Mouse (Mus musculus) thymus, postnatal 25 days (tissue): ENCODE measurements around the gene Swt1.
"Not testable (repeated sequence)": the region's sequence is repeated elsewhere in the genome, so short reads cannot be mapped to it uniquely, and the experiment has no call there.

Experiments used
- DNase-seq: peaks from one replicate; pipeline ENCODE4 v3.0.0; 2022

Swt1 gene

DNA sequence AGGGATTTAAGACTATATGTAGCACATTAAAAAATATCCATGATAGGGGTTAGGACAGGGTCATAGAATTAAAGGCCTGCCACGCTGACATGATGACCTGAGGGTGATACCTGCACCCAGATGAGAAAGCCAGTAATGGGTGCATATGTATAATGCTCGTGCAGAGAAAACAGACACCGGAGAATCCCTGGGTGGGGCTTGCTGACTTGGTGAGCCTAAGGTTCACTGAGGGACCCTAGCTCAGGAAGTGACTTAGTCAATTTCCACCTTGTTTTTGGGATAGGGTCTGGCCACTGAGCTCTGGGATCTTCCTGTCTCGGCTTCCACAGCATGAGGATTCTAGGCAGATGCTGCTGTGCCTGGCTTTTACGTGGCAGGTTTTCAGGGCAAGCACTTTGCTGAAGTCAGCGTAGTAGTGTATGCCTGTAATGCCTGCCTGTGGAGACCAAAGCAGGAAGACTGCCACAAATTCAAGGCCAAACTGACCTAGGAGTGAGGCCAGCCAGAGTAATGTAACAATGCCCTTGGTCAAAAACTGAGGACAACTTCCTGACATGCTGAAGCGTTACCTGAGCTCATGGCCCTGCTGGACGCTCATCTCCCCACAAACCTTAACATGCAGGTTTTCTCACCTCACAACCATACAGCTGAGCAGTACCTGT, 61.2 kb downstream of the Swt1 start:
- no peak for DNase-seq

DNA sequence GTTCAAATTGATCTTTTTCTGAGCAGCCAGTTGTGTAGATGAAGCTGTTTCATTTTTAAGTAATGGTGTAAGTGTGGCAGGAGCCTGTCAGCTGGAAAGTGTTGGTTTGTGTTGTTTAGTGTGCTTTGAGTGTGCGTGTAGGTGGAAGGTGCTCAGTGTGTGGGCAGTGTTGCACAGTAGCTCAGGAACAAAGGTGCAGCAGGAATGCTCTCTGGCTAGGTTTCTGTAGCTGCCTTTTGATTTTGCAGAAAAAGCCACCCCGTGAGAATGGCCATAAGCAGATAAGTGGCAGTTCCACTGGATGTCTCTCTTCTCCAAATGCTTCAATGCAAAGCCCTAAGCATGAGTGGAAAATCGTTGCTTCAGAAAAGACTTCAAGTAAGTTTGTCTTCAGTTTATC, 68.9 kb downstream of the Swt1 start:
- DNase-seq = no peak

DNA sequence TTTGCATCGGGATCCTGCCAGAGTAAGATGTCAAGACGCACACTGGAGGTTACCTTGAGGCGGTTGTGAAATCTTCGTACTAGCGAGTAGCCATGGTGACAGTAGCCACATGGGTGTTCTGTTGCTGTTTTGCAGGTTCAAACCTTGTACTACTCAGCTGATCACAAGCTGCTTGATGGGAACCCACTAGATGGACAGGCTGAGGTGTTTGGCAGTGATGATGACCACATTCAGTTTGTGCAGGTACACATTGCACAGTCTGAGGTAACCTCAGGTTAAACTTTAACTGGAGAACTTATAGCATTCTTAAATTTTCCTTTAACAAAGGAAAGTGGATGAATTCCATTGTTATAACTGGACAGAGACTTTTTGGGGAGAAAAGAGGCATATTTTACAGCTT, 72.3 kb downstream of the Swt1 start:
- no peak for DNase-seq

DNA sequence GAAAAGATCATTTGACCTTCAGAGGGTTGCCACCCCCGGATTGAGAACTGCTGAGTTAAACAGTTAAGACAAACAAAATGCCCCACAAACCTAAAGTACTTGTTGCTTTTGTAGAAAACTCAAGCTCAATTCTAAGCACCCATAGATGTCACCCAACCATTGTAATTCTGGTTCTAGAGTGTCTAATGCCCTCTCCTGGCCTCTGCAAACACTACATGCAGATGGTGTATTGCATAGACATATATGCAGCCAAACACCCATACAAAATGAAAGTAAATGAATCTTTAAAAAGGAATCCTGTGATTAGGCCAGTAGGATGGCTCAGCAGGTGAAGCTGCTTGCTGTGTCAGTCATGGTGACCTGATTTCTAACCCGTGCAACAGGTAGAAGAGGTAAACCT, 75.3 kb downstream of the Swt1 start:
- DNase-seq = peak; percentile 70

DNA sequence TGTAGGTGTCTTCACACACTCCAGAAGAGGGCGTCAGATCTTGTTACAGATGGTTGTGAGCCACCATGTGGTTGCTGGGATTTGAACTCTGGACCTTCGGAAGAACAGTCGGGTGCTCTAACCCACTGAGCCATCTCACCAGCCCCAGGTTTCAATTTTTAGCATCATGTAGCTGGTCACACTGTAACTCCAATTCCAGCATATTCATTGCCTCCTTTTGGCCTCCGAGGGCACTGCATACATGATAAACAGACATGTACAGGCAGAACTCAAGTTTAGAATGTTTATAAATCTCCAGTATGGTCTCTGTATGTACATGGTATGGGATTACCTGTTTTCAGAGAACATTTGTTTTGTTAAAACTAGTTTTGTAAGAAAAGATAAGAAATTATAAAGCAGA, 80.0 kb downstream of the Swt1 start:
- DNase-seq = not testable (repeated sequence)

DNA sequence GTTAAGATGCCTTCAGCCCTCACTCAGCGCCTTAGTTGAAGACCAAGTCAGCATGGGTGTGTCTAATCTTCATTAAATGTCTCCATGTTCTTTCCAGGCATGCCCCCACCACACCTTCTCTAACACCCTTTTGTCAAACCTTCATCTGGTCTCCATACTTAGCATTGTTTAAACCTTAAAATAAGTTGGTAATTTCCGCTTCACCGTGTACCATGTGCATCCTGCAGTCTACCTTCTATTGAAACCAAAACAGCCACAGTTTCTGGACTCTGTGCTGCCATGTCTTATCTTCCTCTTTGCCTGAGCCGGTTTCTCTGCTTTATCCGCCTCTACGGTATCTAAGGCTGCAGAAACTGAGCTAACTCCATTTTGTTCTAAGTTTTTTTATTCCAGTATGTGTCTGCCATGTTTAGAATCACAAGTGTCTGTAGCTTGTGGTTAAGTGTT, 81.6 kb downstream of the Swt1 start:
- peak; percentile 18 for DNase-seq

DNA sequence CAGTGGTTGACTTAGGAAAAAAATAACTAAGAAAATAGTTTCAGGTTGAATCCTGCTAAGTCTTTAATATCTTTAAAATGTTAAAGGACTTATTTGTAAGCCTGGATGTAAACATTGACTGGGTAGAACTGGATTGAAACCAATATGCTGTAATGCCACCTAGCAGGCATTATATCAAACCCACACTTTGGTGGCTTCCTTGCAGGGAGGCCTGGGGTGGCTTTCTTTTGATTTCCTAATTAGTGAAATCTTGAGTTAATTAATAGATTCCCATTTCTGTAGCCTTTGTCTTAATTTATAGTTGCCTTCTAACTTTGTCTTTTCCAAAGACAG, 82.4 kb downstream of the Swt1 start:
- DNase-seq = no peak

DNA sequence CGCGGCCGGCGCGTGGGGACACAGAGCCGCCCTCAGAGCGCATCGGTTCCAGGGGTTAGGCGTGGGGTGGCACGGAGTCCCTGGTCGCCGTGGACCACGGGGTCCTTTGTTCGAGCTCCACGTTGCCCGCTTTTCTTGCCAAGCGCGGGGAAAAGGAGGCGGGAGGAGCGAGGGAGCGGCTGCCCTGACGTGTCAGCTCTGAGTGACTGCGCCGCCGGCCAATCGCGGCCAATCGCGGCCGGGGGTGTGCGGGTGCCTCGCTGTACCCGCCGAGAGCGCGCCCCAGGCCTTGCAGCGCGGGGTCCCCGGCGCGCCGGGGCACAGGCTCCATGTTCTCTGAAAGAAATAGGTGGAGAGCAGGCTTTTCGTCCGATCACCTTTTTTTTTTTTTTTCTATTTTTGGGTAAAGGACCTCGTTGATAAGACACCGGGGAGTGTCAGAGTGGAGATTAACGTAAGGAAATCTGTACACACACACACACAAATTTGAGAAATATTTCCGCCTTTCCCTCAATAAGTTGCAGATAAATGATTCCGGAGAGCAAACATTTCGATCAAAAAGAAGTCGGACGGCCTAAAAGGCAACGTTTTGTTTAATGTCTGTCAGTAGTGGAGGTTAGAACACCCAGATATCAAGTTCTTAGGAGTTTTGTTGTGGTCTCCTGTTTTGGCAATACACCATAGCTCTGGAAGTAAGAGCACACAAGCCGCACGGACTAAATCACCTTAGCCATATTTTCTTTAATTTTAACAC, 83.0 kb downstream of the Swt1 start:
- DNase-seq = peak; percentile 97

DNA sequence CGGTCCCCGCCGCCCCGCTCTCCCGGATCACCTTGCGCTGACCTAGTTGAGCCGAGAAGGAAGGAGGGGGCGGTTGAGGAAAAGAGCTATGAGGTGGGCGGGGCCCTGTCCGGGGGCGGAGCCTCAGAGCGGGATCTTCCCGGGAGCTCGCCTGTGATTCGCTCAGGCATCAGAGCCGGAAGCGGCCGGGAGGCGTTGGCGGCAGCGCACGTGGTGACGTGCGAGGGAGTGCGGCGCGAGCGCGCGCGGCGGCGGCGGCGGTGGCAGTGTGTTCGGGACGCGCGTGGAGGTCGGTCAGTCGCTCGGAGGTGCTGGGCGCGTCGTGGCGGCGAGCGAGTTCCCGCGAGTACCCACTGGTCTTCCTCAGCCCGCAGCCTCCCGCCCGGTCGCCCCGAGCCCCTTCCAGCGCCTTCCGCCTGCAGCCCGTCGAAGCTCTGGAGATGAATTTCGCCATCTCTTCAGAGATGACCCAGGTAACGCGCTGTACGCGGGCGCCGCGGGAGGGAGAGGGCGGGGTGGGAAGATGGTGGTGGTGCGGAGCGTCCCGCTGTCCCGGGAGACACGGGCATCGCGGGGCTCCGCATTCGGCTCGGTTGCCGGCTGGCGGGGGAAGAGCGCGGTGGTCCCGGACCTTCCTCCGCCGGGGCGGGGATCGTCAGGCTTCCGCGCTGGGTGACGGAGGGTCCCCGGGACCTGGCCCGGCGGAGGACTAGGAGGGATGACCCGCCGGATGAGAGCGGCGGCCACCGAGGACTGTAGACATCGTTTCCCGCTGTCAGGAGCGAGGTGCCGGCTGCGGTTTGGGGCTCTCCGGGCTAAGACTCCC, 83.8 kb downstream of the Swt1 start, which contains the start of gene Ivns1abp:
TSS of gene Ivns1abp (plus strand) at position 195 of the 826 bp plus-strand sequence.
- peak; percentile 99 for DNase-seq

DNA sequence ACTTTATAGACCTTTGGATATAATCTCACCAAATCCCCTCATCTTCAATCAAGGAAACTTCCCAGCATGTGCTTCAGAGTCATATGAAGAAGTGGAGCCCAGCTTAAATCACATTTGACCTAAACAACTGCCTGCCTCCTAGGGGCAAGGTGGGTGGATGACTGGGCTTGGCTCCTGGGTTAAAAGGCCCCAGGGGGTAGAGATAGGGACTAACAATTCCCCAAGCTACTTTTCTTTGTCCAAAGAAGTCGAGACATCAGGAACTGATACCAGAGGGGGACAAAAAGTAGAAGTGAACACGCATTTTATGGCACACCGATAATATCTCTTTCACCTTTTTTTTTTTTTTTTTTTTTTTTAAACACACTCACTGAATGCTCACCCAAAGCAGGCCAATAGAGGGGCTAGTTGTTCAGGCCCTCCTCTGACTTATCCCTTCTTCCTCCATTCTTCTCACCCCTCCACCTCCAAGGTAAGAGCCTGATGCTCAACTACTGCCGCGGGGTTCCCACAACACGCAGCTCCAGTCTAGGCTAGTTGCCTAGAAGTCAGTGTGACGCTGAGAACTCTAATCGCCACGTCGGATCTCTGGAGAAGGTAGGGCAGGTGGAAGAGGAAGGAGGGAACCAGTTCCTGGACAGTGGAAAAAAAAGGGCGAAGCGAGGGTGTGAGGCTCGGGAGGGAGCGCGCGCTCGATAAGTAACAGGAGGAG, 84.5 kb downstream of the Swt1 start:
- DNase-seq = peak; percentile 45

DNA sequence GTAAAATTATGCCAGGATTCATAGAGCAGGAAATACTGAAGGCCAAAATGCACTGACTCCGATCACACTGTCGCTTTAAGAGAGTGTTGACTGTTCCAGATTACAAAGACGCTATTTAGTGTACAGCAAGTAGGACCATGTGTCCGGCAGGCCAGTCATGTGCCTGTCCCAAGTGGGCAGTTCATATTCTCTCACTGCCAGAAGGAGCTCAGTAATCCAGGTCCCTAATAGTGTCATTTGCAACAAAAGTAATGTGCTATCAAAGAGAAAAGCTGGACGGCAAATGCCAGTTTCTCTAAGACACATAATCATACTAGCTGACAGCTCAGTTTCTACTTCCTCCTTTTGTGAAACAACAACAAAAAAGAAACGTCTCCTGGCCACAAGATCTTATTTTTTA, 85.3 kb downstream of the Swt1 start:
- DNase-seq = no peak

DNA sequence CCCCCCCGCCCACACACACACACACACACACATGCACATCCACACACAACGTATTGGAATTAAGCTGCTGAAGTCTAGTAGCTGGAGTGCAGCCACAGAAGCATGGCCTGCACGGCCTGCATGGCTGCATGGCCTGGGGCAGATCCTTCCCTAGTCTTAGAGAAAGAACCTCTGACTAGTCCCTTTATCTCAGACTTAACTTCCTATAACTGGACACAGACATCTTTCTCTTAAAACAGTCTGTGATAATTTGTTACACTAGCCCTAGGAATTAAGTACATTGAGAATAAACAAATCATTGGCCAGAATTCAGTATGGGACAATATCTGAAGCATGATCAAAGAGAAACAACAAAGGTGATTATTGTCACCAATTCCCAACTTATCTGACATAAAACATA, 85.9 kb downstream of the Swt1 start:
- no peak for DNase-seq

DNA sequence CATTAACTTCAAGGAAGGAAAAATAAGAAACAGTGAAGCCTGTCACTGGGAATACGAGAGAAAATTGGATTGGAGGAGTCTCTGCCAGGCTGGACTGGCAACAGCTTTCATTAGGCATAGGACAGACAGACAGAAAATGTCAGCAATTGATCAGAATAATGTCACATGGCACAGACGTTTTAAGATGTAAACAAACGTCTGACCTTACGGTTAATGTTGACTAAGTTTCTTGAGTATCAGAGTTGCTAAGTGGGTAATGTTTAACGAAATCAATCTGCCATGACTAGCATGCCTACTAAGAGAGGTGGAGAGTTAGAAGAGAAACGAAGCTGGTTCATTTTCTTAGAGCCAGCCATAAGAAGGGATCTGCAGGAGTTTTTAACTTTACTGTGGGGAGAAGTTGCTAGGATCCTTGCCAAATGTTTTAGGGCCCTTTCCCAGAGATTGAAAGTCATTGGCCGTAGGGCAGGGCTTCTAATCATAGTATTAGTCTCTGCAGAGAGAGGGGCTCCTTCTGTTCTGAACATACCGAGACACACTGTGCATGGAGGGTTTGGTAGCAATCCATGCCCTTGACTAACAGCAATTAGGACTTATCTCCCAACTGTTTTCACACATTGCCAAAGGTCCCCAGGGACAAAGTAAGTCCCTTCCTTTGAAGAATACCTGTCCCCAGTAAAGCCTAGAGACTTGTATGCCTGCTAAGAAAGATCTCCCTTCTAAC, 86.8 kb downstream of the Swt1 start:
- no peak for DNase-seq

DNA sequence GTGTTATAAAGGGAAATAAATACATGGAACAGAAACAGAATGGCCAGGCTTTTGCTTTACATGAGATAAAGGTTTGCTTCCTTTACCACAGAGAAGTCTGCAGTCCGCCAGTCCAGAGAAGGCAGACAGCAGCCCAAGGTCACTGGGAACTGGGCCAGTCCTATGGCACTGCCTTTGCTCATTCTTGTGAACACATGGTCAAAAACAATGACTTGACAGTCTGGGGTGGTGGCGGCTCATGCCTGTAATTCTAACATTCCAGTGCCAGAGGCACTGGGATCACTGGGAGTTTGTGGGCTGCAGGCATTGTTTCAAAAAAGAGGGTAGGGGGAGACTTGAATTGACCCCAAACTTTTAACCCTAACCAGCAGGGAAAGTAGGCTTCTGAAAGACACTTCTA, 89.3 kb downstream of the Swt1 start:
- no peak for DNase-seq

DNA sequence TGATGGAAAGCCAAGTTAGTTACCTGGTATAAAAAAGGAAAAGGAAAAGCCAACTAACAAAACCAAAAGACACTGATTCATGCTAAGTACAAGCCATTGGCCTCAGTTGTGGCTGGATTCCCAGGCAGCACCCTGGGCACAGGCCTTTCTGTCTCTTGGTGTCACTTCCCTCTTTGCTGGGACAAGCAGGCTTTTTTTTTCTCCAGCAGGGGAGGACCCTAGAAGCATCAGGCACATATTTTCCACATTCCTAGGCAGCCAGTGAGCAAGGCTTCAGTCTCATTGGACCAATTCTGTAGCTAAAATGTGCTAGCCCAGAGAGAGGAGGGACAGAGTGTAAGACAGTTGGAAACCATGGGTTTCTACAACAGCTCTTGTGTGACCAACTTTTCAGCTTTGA, 90.0 kb downstream of the Swt1 start:
- DNase-seq = no peak

DNA sequence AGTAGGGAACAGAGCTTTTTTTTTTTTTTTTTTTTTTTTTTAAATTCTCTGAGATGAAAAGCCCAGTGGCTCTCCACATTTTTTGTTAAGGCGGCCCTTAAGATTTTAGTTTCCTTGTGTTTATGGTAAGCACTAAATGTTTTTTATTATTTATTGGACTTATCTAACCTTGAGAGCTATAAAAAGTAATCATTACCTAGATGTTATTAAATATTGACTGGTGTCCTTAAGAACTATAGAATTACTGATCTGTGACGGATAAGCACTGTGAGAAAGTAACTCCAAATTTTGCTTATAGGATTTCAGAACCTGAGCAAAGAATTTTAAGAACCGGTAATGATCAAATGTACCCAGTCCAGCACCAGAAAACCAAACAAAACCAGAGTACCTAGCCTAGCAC, 95.4 kb downstream of the Swt1 start:
- DNase-seq = no peak

DNA sequence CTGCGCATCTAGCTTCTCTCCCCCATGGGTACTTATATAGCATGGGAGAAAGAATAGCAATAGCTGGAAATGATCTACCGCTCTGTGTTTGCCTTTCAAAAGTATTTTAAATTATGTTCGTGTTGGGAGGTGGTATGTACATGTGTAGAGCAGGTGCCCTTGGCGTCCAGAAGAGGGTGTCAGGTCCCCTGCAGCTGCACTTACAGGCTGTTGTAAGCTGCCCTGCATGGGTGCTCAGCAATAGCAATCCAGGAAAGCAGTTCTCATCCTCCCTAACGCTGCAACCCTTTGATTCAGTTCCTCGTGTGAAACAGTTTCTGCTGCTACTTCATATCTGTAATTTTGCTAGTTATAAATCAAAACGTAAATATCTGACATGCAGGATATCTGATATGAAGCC, 98.7 kb downstream of the Swt1 start:
- no peak for DNase-seq

DNA sequence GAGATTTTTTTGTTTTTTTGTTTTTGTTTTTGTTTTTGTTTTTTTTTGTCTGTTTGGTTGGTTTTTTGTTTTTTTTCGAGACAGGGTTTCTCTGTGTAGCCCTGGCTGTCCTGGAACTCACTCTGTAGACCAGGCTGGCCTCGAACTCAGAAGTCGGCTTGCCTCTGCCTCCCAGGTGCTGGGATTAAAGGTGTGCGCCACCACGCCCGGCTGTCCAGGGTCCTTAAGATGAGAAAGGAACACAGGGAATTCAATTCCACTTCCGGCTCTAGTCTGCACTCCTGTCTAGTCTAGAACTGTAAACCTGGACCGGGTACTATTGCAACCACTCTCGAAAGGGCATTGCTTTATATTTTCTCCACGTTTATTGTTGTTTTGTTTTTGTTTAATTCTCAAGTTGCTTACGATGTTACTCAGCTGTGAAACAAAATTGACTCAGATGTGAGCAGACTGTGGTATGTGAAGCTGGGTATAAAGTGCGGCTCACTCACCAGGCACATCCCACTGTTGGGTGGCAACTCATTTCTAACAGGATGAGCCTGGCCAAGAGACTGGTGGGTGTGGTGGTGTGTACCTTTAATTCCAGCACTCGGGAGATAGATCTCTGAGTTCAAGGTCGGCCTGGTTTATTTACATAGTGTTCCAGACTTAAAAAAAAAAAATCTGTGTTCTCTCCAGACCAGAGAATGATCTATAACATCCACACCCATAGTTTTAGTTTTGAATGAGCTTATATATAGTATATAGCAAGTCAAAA, 99.7 kb downstream of the Swt1 start:
- no peak for DNase-seq

DNA sequence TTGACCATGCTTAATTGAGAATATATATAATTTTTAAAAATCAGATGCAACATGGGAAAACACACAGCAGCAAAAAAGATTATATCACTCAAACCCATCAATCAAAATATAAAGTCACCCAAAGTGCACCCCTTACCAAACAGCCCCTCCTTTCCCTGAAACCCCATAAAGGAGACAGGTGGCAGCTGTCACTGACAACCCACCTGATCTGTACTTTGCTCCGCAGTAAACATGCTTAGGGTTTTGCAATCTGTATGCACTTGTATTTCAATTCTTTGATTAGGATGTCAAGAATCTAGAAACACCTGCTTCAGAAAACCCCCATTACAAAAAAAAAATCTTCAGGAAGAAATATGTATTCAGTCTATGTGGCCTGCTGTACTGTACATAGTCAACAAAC, 102.9 kb downstream of the Swt1 start:
- DNase-seq = no peak

DNA sequence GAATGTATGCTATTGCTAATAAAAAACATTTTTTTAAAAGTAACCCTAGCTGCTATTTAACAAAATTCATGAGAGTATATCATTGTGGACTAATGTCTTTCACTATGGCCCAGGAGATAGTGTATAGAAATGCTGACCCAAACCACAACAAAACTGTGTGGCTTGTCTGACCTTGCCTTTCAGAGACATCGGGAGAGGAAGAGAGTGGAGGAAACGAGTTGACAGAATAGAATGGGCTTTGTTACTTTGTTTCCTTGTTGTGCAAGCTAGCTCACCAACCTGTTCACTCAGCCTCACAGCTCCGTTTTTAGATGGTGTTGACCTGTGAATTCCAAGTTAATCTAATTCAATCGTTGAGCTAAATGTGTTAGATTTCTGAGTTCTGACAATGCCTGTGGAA, 107.8 kb downstream of the Swt1 start:
- DNase-seq = no peak

DNA sequence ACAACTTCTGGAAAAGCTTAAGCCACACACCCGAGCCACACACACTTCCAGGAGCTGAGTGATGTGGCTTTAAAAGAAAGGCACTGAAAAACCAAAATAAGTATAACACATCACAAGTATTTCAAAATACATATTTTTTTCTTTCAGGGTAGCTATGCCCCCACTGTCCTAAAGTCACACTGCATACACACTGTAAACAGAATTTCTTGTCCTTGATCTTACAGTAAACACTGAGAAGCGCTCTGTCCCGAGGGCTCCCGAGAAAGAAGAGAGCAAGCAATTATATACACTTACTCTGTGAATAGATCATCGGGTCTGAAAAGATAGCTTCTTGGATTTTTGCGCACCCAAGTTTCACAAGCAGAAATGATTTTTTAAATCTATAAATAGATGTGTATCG, 109.0 kb downstream of the Swt1 start:
- DNase-seq = no peak
